Mouse (Mus musculus): ENCODE results near the gene Fgl2. TPM values are rescaled to one million over a fixed set of nuclear protein-coding genes. Genes with fewer than 3 reads are reported as not detected.
"Not testable (repeated sequence)": the region's sequence is repeated elsewhere in the genome, so short reads cannot be mapped to it uniquely, and the experiment has no call there.

Gene Fgl2
- total RNA-seq (2017), result 17.9 and 20.7 TPM in 2 replicates

DNA sequence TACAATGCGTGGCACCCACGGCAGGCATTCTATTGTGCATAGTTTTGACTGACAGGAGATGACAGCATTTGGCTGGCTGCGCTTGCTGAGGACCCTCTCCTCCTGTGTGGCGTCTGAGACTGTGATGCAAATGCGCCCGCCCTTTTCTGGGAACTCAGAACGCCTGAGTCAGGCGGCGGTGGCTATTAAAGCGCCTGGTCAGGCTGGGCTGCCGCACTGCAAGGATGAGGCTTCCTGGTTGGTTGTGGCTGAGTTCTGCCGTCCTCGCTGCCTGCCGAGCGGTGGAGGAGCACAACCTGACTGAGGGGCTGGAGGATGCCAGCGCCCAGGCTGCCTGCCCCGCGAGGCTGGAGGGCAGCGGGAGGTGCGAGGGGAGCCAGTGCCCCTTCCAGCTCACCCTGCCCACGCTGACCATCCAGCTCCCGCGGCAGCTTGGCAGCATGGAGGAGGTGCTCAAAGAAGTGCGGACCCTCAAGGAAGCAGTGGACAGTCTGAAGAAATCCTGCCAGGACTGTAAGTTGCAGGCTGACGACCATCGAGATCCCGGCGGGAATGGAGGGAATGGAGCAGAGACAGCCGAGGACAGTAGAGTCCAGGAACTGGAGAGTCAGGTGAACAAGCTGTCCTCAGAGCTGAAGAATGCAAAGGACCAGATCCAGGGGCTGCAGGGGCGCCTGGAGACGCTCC is at the start of gene Fgl2:
Fgl2 (plus strand) TSS at position 150 of the 687 bp plus-strand sequence.
- peak; percentile 93 for ATAC-seq (replicated peaks; ENCODE audit: low read depth, poor library complexity, severe bottlenecking)

DNA sequence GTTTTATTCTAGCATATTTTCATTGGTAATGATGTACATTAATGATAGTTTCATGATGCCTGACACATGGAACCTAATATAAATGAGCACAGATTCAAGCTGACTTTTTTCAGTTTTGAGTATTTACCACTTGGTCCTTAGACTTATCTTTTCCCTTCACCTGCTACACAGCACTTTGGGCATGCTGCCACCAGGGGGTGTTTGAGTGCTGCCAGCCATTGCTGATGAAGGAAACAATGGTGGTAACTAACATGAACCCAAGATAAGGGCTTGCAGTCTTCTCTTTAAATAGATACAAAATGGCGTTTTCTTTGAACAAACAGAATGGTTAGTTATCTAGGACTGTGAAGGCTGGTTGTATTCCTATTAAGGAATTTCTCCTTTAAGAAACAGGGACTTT is 45.9 kb upstream of the Fgl2 start:
- peak; percentile 93 for ATAC-seq (replicated peaks; ENCODE audit: low read depth, poor library complexity, severe bottlenecking)

DNA sequence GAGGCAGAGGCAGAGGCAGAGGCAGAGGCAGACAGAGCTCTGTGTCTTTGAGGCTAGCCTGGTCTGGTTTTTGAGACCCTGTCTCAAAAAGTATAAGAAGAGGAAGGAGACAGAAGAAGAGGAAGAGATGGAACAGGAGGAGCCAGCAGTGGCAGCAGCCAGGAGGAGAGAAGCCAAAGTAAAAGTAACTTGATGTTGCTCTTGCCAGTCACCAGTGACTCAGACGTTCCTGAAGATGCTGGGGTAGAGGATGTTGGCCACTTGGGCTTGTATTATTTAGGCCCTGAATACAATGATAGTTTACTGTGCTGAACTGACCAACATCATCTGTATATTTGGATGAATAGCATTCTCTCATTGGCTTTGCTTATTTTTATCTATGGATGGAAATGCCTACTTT is 43.9 kb upstream of the Fgl2 start:
- ATAC-seq (replicated peaks; ENCODE audit: low read depth, poor library complexity, severe bottlenecking), result no peak

DNA sequence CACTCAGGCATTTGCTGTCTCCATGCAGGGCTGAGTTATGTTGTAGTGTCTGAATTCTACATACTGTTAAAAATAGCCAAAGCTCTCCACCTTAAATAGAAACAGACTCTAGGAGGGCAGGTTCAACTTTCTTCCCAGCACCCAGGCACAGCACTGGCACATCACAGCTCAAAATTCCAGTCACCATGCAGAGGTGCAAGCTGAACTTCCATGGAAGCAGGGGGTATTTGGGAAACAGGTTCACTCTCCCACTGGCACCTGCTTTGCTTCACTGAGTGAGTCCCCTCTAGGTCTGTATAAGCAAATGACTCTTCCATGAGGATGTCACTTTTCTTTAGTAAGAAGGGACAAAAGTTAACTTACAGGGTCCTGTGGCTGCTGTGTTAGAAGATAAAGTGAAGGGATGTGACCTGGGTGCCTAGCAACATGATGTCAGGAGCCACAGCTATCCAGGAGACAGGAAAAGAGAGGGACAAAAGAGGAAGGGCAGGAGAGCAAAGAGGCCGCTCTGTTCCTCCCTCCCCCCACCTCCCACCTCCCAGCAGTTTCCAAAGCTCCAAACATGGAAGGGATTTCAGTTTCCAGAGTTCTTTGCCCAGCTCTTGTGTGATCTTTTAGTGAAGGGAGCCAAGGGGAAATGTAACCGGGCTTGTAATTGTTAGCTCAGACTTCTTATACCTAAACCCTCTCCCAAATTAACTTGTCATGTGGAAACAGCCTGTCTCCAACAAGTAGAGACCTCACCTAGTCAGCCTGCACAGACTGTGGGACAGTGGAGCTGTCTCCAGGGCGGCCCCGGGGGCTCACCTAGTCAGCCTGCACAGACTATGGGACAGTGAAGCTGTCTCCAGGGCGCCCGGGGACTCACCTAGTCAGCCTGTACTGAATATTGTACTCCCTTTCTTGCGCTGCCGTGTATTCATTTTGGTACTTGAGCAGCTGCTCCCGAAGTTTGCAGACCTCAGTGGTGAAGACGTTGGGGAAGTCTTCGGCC is 42.5 kb upstream of the Fgl2 start:
- ATAC-seq (replicated peaks; ENCODE audit: low read depth, poor library complexity, severe bottlenecking), result 0 out of 2 replicates have a peak, but pooled peaks have one; percentile 16

DNA sequence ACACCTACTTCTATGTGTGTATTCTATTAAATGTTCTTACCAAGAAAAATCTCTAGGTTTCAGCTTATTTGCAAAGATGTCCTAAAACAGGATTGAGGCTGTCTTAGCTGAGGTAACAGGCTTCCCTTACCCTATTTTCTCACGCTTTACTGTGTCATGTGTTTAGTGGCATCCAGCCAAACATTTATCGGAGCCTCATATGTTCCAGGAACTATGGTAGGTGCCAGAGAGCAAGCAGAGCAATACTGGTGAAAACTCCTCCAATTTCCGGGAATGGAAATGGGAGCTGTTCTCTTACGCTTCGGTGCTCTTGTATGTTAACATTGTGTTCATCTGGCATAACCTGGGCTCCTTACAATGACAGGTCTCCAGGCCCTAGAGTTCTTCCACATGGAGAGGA is 40.8 kb upstream of the Fgl2 start:
- peak; percentile 28 for ATAC-seq (replicated peaks; ENCODE audit: low read depth, poor library complexity, severe bottlenecking)

DNA sequence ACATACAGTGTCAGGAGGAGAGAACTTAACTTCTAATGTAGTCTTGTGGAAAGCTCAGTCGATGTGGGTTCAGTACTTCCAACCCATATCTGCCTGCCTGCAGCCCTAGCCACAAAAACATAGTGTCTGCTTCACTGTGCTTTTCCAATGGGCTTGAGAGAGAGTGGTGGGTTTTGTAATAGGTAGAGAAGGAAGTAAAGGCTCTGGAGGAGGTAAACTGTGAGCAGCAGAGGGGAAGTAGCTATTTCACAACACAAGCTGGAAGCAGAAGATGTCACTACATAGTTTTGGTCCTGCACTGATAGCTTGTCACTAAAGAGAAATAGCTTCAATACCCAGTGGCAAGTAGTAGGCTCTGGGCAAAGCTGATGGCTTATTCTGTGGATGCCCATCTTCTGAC is 40.3 kb upstream of the Fgl2 start:
- peak; percentile 94 for ATAC-seq (replicated peaks; ENCODE audit: low read depth, poor library complexity, severe bottlenecking)

- ATAC-seq (replicated peaks; ENCODE audit: low read depth, poor library complexity, severe bottlenecking), result not testable (repeated sequence)
Measured at GRCm38 (mm10) chr5:21342265-21342664, 30.2 kb upstream of the Fgl2 start.

DNA sequence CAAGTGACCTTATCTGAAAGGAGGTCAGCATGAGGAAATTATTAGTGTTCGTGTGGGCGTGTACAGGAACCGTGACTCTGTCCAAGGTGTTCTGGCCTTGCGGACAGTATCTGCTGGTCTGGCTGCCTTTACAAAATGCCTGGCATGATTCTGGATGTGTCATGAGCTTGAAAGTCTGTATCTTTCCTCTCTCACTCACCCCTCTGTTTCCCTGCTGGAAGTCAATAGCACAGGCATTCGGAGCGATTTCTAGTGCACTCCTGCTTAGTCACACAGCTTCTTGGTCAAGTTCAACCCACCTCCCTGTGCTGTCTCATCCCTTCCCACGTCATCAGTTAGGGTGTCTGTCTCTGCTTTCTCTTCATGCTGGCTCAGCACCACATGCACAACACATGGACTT is 24.1 kb upstream of the Fgl2 start:
- ATAC-seq (replicated peaks; ENCODE audit: low read depth, poor library complexity, severe bottlenecking), result no peak

GRCm38 (mm10) chr5:21351678-21352077 is 20.8 kb upstream of the Fgl2 start:
- ATAC-seq (replicated peaks; ENCODE audit: low read depth, poor library complexity, severe bottlenecking), result no peak

DNA sequence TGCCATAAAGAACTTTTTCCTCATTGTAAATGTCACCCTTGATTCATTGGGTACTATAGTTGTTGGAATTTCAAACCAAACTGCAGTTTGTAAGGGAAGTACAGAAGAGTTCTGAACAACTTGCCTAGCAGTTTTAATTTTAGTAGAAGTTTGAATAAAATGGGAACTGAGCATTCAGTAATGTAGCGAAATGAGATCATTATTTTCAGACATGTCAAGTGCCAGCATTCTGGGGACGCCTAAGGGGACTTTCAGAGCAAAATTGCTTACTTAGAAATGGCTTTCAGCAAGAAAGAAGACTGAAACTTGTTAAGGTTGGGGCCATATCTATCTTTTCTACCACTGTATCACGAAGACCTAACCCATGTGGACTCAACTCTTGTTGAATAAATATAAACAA is 13.8 kb upstream of the Fgl2 start:
- no peak for ATAC-seq (replicated peaks; ENCODE audit: low read depth, poor library complexity, severe bottlenecking)

DNA sequence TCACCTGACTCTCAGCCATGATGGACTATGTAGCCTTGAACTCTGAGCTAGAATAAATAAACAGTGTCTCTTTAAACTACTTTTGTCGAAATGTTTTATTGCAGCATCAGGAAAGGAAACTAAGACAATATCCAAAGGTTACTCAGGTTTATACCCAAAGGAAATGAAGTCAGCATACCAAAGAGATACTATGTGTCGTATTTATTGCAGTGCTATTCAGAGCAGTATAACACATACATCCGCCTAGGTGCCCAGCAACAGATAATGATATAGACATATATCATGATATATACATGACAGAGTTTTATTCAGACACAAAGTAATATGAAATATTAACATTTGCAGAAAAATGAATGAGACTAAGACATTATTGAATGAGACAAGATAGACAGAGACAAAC is 9.1 kb upstream of the Fgl2 start:
- no peak for ATAC-seq (replicated peaks; ENCODE audit: low read depth, poor library complexity, severe bottlenecking)

GRCm38 (mm10) chr5:21366338-21367053 is 5.9 kb upstream of the Fgl2 start:
- peak; percentile 54; the same call in 1 of the 2 replicates for ATAC-seq (replicated peaks; ENCODE audit: low read depth, poor library complexity, severe bottlenecking)

DNA sequence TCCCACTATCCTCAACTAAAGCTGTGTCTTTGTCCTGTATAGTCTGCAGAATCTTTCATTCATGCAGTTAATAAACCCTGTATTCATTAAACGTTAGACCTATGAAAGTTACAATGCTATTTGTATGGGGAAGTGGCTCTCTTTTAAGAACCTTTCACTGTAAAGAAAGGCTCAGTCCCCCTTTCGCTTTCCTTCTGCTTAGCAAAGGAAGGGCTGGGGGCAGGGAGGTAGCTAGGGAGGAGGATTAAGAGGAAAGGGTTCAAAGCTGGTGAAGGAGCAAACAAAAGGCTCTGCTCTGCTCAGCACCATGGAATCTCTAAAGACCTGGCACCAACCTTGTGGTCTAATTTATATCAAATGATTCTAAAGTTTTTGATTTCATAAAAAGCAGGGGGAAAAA is 4.9 kb upstream of the Fgl2 start:
- peak; percentile 51 for ATAC-seq (replicated peaks; ENCODE audit: low read depth, poor library complexity, severe bottlenecking)

DNA sequence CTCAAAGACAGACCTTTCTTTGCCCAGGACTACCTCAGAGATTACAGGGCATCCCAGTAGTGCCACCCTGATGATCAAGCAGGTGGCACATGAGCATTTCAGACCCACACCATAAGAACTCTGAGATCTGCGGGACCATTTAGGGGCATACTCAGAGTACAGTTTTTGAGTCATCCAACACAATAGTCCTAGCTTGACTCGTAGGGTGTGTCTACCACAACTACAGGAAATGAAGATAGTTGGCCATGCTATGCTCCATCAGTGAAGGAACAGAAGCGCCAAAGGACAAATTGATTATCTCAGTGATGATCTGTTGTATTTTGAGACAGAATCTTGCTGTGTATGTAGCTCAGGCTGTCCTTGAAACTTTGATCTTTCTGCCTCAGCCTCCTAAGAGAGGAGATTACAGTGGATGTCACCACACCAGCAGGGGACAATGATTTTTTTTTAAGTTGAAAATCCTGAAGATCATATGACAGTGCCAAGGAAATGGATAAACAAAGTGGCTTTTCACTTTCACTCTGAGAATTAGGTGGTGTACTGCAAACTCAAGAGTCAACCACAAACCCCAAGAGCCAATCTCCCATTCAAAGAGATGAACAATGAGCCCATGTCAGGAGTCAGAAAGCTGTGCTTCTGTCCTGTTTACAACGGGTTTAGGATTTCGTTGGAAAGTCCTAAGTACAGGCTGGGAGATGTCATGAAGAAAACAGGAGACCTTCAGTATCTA is 2.1 kb upstream of the Fgl2 start:
- ATAC-seq (replicated peaks; ENCODE audit: low read depth, poor library complexity, severe bottlenecking), result no peak

DNA sequence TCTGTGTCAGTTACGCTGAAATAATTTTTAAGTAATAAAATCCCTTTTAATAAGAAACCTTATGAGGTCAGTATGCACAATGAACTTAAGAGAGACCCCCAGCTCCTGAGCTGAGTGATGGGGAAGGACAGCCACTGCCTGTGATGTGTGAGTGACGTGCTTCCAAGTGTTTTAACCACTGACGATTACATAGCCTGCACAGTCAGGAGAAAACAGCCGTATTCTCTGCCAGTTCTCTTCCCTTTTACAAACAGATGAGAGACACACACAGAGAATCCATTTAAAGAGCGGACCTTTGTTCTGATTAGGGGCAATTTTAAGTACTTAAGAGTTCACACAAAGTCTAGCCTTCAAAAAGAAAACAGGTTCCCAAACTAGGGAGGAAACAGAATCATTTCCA is 522 bp upstream of the Fgl2 start:
- ATAC-seq (replicated peaks; ENCODE audit: low read depth, poor library complexity, severe bottlenecking), result no peak

GRCm38 (mm10) chr5:21373180-21373518 is 707 bp downstream of the Fgl2 start:
- 0 out of 2 replicates have a peak, but pooled peaks have one; percentile 6 for ATAC-seq (replicated peaks; ENCODE audit: low read depth, poor library complexity, severe bottlenecking)

DNA sequence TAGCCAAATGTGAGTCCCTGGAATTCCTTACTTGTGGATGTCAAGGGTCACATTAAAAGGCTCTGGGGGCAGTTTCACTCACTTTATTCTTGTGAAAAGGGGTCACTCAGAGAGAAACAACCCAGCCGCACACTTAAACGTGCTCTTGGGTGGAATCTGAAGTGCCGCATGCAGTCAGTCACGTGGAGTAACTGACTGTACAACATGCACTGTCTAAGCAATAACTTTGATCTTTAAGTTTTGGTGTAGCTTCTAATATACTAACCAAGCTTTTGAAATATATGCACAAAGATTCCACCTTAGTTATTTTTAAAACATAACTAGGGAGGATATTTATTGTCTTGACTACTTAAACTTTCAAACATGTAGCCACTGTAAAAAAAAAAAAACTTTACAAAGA is 4.5 kb downstream of the Fgl2 start:
- ATAC-seq (replicated peaks; ENCODE audit: low read depth, poor library complexity, severe bottlenecking), result no peak

DNA sequence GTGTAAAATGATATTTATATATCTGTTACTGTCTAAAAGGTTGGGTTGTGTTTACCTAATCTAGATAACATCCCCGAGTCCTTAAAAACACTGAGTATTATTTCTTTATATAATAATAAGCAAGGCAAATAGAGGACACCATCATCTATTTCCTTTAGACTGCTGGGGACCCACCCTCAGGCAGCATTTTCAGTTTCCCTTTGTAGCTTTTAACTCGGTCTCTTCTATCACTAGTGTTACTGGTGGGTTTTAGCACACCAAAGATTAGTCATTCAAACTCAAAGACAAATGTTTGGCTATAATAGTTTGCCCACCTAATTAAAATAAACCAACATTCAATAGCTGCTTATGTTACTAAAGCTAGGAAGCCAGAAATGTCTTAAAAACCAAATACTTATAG is 6.0 kb downstream of the Fgl2 start:
- no peak for ATAC-seq (replicated peaks; ENCODE audit: low read depth, poor library complexity, severe bottlenecking)

DNA sequence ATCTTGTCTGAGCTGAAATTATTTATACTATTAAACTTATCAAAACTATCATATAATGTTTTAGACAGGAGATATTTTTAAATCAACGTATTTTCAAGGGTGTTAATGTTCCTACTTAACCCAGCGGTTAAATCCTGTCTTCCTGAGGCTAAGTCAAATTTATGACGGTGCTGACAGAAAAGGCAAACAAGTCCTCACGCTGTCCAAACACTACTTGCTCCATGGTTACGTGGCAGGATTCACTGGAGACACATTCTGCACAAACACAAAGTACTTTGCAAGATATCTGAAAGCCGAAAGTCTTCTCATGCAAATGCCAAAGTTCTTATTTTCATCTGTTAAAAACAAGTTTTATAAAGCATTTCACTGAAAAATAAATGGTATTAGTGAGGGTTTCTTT is 9.5 kb downstream of the Fgl2 start:
- ATAC-seq (replicated peaks; ENCODE audit: low read depth, poor library complexity, severe bottlenecking), result no peak

DNA sequence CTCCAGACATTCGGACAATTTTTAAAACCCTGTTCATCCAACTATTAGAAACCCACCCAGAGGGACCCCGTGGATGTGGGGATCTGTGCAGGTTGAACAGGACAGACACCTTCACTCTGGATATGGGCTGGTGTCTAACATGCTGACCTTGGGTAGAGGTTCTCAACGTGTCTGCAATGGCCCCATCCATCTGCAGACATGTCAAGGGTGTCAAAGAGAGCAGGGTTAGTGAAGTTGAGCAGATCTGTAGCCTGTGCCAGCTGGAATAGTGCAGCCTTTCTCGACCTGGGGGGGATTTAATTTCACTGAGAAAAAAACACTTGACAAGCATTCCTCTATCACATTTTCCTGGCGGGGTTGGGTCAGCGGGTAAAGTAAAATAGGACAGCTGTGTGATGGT is 10.2 kb downstream of the Fgl2 start:
- ATAC-seq (replicated peaks; ENCODE audit: low read depth, poor library complexity, severe bottlenecking), result no peak
